Mouse (Mus musculus): ENCODE measurements around the gene Pigr.

Gene Pigr

GRCm38 (mm10) chr1:130887354-130887753, 60.9 kb downstream of the Pigr start, which contains the start of gene Il24:
Gene Il24, minus strand, starts transcription at chr1:130887454.
- DNase-seq: no peak

GRCm38 (mm10) chr1:130892446-130892845, 66.0 kb downstream of the Pigr start:
- DNase-seq: no peak

GRCm38 (mm10) chr1:130893329-130894040, 67.0 kb downstream of the Pigr start:
- no peak for DNase-seq

- no peak for DNase-seq
Observed at GRCm38 (mm10) chr1:130894468-130894867, 68.0 kb downstream of the Pigr start.

Measured in cerebellum, adult 8-10 months (tissue).